Mouse (Mus musculus): ENCODE measurements at regions not wholly inside any gene's neighbourhood (a gene's known extent, or its start where the extent isn't known, plus 50 kb on each side); places are given as distances from the start of the nearest gene placed in this dataset.

DNA sequence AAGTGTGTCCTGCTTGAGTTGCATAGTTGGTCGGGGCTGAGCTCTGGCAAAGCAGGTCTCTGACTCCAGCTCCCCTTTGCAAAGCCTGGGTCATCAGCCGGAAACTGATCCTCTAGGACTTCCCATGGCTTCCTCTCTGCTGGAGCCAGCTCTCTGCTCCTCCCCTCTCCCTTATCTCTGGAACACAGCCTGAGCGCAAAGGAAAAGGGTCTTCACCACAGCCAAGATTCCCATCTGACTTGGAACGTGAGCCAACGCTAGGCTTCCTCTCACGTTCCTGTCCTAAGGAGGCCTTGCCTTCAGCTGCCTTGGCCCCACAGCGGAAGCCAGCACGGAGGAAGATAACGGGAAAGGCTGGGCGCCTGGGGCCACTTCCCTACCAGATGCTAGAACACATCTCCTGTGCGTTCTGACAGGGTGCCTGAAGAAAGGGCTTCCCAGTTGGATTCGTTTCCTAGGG, 129.5 kb downstream of the Psmg1 start:
- H3K27ac ChIP-seq (ENCODE audit: poor library complexity, severe bottlenecking): peak overlapping the region; percentile 67
- H3K27me3 ChIP-seq (replicated peaks): no peaks in the 10 kb centered on the region
- WGBS: 25% methylated on average over 12 of the region's 12 CpGs
- H3K9me3 ChIP-seq (replicated peaks): no peaks in the 10 kb centered on the region
- H3K4me2 ChIP-seq: no peak overlapping the region
- ATAC-seq (ENCODE audit: insufficient number of reproducible peaks, low FRiP score): peak; percentile 85
- H3K36me3 ChIP-seq: no peaks in the 10 kb centered on the region
- peaks cover 24% of the 10 kb centered on the region for H3K4me1 ChIP-seq (replicated peaks)
- no peak overlapping the region for H3K9ac ChIP-seq
- no peak overlapping the region for H3K4me3 ChIP-seq

DNA sequence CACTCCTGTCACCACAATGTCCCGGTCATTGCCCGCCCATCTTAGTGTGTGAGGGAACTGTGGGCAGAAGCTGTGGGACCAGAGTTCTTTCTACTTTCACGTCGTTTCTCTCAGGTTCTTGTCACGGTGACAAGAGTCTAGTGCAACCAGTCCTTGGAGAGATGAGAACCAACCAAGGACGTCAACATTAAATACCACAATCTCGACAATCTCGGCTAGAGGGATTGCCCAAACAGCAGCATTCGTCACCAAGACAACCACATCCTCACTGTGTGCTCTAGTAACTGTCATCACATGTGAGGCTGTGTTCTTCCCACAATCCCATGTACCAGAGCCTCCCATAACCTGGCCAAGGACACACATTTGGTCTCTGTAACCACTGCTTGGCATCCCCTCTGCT, 129.9 kb downstream of the Psmg1 start:
- Histone ChIP-seq H3K4me1 (replicated peaks) (peaks cover 24% of the 10 kb centered on the region), H3K36me3 (no peaks in the 10 kb centered on the region), H3K9ac (no peak overlapping the region), H3K4me2 (no peak overlapping the region), H3K4me3 (no peak overlapping the region), H3K27me3 (replicated peaks) (no peaks in the 10 kb centered on the region), H3K27ac (ENCODE audit: poor library complexity, severe bottlenecking) (peak overlapping the region; percentile 63), H3K9me3 (replicated peaks) (no peaks in the 10 kb centered on the region)
- 62% methylated on average over 9 of the region's 9 CpGs for WGBS
- no peak for ATAC-seq (ENCODE audit: insufficient number of reproducible peaks, low FRiP score)

- Histone ChIP-seq H3K9ac (no peak overlapping the region), H3K27me3 (replicated peaks) (no peaks in the 10 kb centered on the region), H3K4me2 (no peak overlapping the region), H3K4me1 (replicated peaks) (peaks cover 24% of the 10 kb centered on the region), H3K9me3 (replicated peaks) (no peaks in the 10 kb centered on the region), H3K4me3 (no peak overlapping the region), H3K27ac (ENCODE audit: poor library complexity, severe bottlenecking) (0 out of 2 replicates have a peak overlapping the region, but pooled peaks have one; percentile 63), H3K36me3 (no peaks in the 10 kb centered on the region)
- no peak for ATAC-seq (ENCODE audit: insufficient number of reproducible peaks, low FRiP score)
- 84% methylated on average over 5 of the region's 5 CpGs for WGBS
Observed at GRCm38 (mm10) chr16:95860111-95860510, 130.6 kb downstream of the Psmg1 start.

- Histone ChIP-seq H3K36me3 (no peaks in the 10 kb centered on the region), H3K27ac (ENCODE audit: poor library complexity, severe bottlenecking) (no peak overlapping the region), H3K9ac (no peak overlapping the region), H3K9me3 (replicated peaks) (no peaks in the 10 kb centered on the region), H3K4me1 (replicated peaks) (peaks cover 11% of the 10 kb centered on the region), H3K4me2 (no peak overlapping the region), H3K4me3 (no peak overlapping the region), H3K27me3 (replicated peaks) (no peaks in the 10 kb centered on the region)
- no peak for ATAC-seq (ENCODE audit: insufficient number of reproducible peaks, low FRiP score)
- 77% methylated on average over 3 of the region's 3 CpGs for WGBS
Observed at GRCm38 (mm10) chr16:95857403-95857802, 133.4 kb downstream of the Psmg1 start.

GRCm38 (mm10) chr16:95855230-95855629, 135.5 kb downstream of the Psmg1 start:
- Histone ChIP-seq H3K36me3 (no peaks in the 10 kb centered on the region), H3K9ac (no peak overlapping the region), H3K27ac (ENCODE audit: poor library complexity, severe bottlenecking) (no peak overlapping the region), H3K4me3 (no peak overlapping the region), H3K4me1 (replicated peaks) (no peaks in the 10 kb centered on the region), H3K9me3 (replicated peaks) (no peaks in the 10 kb centered on the region), H3K4me2 (no peak overlapping the region), H3K27me3 (replicated peaks) (no peaks in the 10 kb centered on the region)
- ATAC-seq (ENCODE audit: insufficient number of reproducible peaks, low FRiP score): no peak
- WGBS: 70% methylated on average over 2 of the region's 2 CpGs

DNA sequence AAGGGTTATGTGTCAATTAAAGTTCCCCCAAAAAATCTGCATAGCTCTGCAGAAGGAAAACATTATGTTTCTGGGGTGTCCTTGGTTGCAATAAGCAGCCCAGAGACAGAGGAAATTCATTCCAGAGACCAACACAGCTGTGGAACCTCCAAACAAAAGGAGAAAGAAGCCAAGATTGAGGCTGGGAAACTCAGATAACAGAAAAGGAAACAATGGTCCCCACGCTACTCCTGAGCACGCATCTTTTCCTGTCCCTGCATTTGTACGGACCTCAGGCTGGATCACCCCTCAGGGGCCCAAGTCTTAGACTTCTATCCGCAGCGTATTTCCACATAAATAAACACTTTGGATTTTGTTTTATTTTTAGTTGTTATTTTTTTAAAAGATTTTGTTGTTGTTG, 138.9 kb downstream of the Psmg1 start:
- Histone ChIP-seq H3K36me3 (no peaks in the 10 kb centered on the region), H3K27ac (ENCODE audit: poor library complexity, severe bottlenecking) (peak overlapping the region; percentile 64; the same call in 1 of the 2 replicates), H3K4me3 (no peak overlapping the region), H3K9me3 (replicated peaks) (no peaks in the 10 kb centered on the region), H3K27me3 (replicated peaks) (no peaks in the 10 kb centered on the region), H3K4me2 (no peak overlapping the region), H3K4me1 (replicated peaks) (peaks cover 20% of the 10 kb centered on the region), H3K9ac (no peak overlapping the region)
- 60% methylated on average over 5 of the region's 5 CpGs for WGBS
- ATAC-seq (ENCODE audit: insufficient number of reproducible peaks, low FRiP score): 0 out of 2 replicates have a peak, but pooled peaks have one; percentile 54

GRCm38 (mm10) chr16:95848555-95849082, 142.1 kb downstream of the Psmg1 start:
- Histone ChIP-seq H3K4me2 (no peak overlapping the region), H3K9ac (no peak overlapping the region), H3K9me3 (replicated peaks) (peaks cover 5% of the 10 kb centered on the region; the same call in 1 of the 2 replicates), H3K27me3 (replicated peaks) (no peaks in the 10 kb centered on the region), H3K36me3 (no peaks in the 10 kb centered on the region), H3K4me1 (replicated peaks) (peaks cover 20% of the 10 kb centered on the region), H3K4me3 (no peak overlapping the region), H3K27ac (ENCODE audit: poor library complexity, severe bottlenecking) (no peak overlapping the region)
- no peak for ATAC-seq (ENCODE audit: insufficient number of reproducible peaks, low FRiP score)
- WGBS: 37% methylated on average over 6 of the region's 6 CpGs

DNA sequence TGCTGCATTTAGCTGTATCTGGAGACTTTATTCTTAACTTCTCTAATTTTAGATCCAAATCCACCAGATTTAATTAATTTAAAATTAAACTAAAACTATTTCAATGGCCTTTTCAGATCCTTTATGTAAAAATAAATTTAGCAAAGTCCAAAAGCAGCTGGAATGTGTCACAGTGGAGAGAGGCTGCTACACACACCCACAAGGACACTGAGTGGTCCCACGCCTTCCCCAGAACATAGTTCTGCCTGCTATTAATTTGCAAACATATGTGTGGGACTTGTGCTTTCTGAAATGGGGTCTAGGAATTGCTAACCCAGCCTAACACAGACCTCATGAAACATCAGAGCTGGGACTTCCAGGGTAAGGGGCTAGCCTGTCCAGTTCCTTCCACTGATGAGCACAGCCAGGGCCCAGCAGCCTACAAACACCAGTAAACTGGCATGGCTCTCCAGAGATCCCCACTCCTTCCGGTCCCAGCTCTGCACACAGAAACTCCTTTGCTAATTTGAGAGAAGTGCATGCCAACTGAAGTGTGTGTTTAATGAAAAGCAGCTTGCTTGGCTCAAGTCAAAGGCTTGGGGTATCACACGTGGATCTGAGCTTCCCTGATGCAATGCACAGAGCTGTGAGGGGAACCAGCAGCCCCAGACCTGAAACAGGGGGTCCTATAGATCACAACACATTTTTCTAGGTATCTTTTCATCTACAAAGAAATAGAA, 142.8 kb downstream of the Psmg1 start:
- Histone ChIP-seq H3K9ac (no peak overlapping the region), H3K27ac (ENCODE audit: poor library complexity, severe bottlenecking) (0 out of 2 replicates have a peak overlapping the region, but pooled peaks have one; percentile 2), H3K4me3 (no peak overlapping the region), H3K27me3 (replicated peaks) (no peaks in the 10 kb centered on the region), H3K4me2 (no peak overlapping the region), H3K9me3 (replicated peaks) (peaks cover 9% of the 10 kb centered on the region), H3K4me1 (replicated peaks) (peaks cover 20% of the 10 kb centered on the region), H3K36me3 (no peaks in the 10 kb centered on the region)
- ATAC-seq (ENCODE audit: insufficient number of reproducible peaks, low FRiP score): peak; percentile 37; the same call in 1 of the 2 replicates
- 50% methylated on average over 3 of the region's 3 CpGs for WGBS

DNA sequence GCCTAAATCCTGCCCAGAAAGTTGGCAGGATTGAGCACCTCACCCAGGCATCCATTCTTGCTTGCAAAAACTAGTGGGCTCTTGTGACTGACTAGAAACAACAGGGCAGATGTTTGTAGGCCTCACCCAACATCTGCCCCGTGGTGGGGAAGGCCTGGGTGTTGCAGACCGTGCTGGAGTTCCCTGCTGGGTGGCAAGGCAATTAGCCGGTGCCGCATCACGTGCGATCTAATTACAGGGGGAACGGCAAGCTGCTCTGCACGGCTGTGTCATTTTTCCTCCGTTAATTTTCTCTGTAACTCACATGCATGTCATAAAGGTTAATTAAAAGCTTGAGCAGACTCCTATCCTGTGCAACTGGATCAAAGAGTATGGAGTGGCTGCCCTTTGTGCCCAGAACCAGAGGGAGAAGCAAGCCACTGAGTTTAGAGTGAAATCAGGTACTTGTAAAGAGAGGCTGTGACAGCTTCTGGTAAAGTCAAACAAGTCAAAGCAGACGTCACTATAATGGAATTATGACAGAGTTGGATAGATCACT, 143.5 kb downstream of the Ets2 start:
- Histone ChIP-seq H3K27me3 (replicated peaks) (no peaks in the 10 kb centered on the region), H3K4me1 (replicated peaks) (peaks cover 20% of the 10 kb centered on the region), H3K9ac (no peak overlapping the region), H3K27ac (ENCODE audit: poor library complexity, severe bottlenecking) (no peak overlapping the region), H3K4me3 (no peak overlapping the region), H3K36me3 (no peaks in the 10 kb centered on the region), H3K4me2 (no peak overlapping the region), H3K9me3 (replicated peaks) (peaks cover 9% of the 10 kb centered on the region)
- WGBS: 69% methylated on average over 10 of the region's 10 CpGs
- ATAC-seq (ENCODE audit: insufficient number of reproducible peaks, low FRiP score): no peak

DNA sequence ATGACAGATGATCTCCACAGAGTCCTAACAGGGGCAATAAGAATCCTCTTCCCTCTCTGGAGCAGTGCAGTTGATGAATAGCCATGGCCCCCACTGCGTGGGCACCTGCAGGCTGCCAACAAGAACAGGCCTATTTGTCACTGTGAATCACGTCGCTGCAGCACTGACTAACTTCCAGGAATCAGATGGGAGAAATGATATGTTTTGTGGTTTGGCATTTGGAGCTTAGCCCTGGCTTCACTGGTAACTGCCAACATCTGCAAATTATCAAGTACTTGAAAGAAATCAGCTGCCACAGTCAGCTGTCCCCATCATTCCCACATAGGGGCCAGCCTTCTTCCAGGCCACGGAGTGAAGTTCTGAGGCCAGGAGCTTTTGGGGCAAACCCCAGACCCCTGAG, 142.8 kb downstream of the Ets2 start:
- no peak overlapping the region for H3K9ac ChIP-seq
- H3K4me2 ChIP-seq: no peak overlapping the region
- no peaks in the 10 kb centered on the region for H3K27me3 ChIP-seq (replicated peaks)
- 57% methylated on average over 4 of the region's 4 CpGs for WGBS
- H3K4me1 ChIP-seq (replicated peaks): peaks cover 20% of the 10 kb centered on the region
- H3K36me3 ChIP-seq: no peaks in the 10 kb centered on the region
- H3K27ac ChIP-seq (ENCODE audit: poor library complexity, severe bottlenecking): no peak overlapping the region
- ATAC-seq (ENCODE audit: insufficient number of reproducible peaks, low FRiP score): no peak
- no peak overlapping the region for H3K4me3 ChIP-seq
- peaks cover 9% of the 10 kb centered on the region for H3K9me3 ChIP-seq (replicated peaks)

DNA sequence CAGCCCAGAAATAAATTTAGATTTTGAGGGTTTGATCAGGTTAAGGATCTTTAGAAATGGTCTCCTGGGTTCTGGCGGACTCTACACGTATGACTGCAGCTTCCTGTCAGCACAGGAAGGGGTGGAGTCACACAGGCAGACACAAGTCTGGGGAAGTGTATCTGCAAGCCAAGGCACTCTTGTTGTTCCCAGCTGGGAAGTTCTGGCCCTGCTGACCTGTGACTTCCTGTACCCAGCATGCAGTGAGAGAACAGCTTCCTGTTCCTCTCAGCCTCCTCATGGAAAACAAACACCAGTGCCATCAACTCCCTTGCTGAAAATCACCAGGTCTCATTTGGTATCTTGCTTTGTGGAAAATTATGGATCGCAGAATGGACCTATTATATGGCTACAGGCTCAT, 140.9 kb downstream of the Ets2 start:
- H3K27ac ChIP-seq (ENCODE audit: poor library complexity, severe bottlenecking): no peak overlapping the region
- WGBS: 71% methylated on average over 3 of the region's 3 CpGs
- no peaks in the 10 kb centered on the region for H3K27me3 ChIP-seq (replicated peaks)
- no peaks in the 10 kb centered on the region for H3K36me3 ChIP-seq
- H3K4me3 ChIP-seq: no peak overlapping the region
- peaks cover 11% of the 10 kb centered on the region; the same call in 1 of the 2 replicates for H3K4me1 ChIP-seq (replicated peaks)
- H3K9ac ChIP-seq: no peak overlapping the region
- H3K4me2 ChIP-seq: no peak overlapping the region
- ATAC-seq (ENCODE audit: insufficient number of reproducible peaks, low FRiP score): no peak
- peaks cover 9% of the 10 kb centered on the region for H3K9me3 ChIP-seq (replicated peaks)

Data from heart, embryonic 12.5 days (tissue).